Mouse (Mus musculus) midbrain, embryonic 12.5 days (tissue): ENCODE data around the gene Clstn2. TPM values are rescaled to one million over a fixed set of nuclear protein-coding genes. Genes with fewer than 3 reads are reported as not detected.

ENCODE experiments used
- ATAC-seq: fragments of 200-750 bp; cut with Nextera tagmentation; 2 replicates; pipeline ENCODE4 v1.8.0; 2017; ENCODE audit warnings: low read depth, moderate TSS enrichment, moderate library complexity; ENCODE audit not compliant: low FRiP score
- H3K27ac ChIP-seq: fragments of 300-500 bp; sonication (generic); replicated peaks from 2 replicates; pipeline ENCODE4 v1.5.1; 2016; ENCODE audit warnings: mild to moderate bottlenecking
- H3K27me3 ChIP-seq: fragments of 300-500 bp; sonication (generic); 2 replicates; pipeline ENCODE4 v1.6.1; 2016; ENCODE audit warnings: mild to moderate bottlenecking
- H3K36me3 ChIP-seq: fragments of 300-500 bp; sonication (generic); 2 replicates; pipeline ENCODE4 v1.6.1; 2016
- H3K4me1 ChIP-seq: fragments of 300-500 bp; sonication (generic); 2 replicates; pipeline ENCODE4 v1.6.1; 2016
- H3K4me2 ChIP-seq: fragments of 300-500 bp; sonication (generic); replicated peaks from 2 replicates; pipeline ENCODE4 v1.6.1; 2016; ENCODE audit warnings: mild to moderate bottlenecking, moderate library complexity
- H3K4me3 ChIP-seq: fragments of 300-500 bp; sonication (generic); 2 replicates; pipeline ENCODE4 v1.5.1; 2016; ENCODE audit warnings: mild to moderate bottlenecking
- H3K9ac ChIP-seq: fragments of 300-500 bp; sonication (generic); replicated peaks from 2 replicates; pipeline ENCODE4 v1.6.1; 2016; ENCODE audit warnings: mild to moderate bottlenecking, moderate library complexity
- H3K9me3 ChIP-seq: fragments of 300-500 bp; sonication (generic); 2 replicates; pipeline ENCODE4 v1.6.1; 2016; ENCODE audit warnings: mild to moderate bottlenecking
- WGBS: fragments of 180-500 bp; shearing (Covaris S2); methylation state at CpG from one replicate; pipeline ENCODE4 v1.1.7; 2016; 5-methylcytosine and 5-hydroxymethylcytosine counted together
- polyA plus RNA-seq: library from polyadenylated mRNA; unstranded; fragments of >200 nt; fragmentation: Nextera tagmentation; extraction: Ambion mirVana; gene quantifications from 2 replicates; pipeline ENCODE4 v1.2.1, GENCODE M21; 2016

The Clstn2 gene
- polyA plus RNA-seq, 1 experiment from 2014 or later: 3.4 TPM

DNA sequence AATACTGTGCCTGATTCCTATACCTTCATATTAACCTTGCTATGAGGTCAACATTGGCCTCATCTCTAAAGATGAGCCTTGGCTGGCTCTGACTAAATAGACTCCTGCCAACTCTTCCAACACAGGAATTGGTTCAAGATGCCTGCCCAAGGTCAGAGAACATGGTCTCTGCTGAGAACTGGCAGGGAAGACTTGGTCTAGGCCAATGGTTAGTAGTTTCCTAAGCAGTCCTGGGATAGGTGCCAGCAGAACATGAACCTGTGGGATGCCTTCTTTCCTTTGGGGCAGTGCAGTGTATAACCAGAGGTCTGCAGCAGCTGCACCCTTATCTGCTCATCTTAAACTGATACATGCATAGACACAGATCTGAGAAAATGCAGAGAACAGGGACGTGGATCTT, 505.7 kb downstream of the Clstn2 start:
- H3K9ac ChIP-seq: no peak overlapping the region
- WGBS: 94% methylated on average over 1 of the region's 1 CpGs
- no peaks in the 10 kb centered on the region for H3K9me3 ChIP-seq
- no peak overlapping the region for H3K4me2 ChIP-seq
- no peaks in the 10 kb centered on the region for H3K4me1 ChIP-seq
- H3K4me3 ChIP-seq: no peak overlapping the region
- H3K27ac ChIP-seq: no peak overlapping the region
- no peak for ATAC-seq
- no peaks in the 10 kb centered on the region for H3K36me3 ChIP-seq
- no peaks in the 10 kb centered on the region for H3K27me3 ChIP-seq

DNA sequence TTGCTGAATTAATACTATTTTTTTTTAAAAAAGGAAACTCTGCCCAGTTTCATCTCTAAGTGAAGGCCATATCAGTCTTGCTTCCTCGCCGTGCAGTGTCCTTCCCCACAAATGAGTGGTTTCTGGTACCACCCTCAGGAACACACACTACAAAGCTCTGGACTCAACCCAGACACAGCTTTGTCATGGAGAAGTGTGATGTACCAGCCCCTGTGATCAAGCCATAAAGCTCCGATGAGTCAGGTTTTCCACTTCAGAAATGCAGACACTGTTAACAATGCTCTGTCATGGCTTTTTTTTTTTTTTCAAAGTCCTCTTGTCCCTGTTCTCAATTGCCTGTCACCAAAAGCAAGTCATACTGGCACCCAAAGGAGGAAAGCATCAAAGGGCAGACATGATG, 507.4 kb downstream of the Clstn2 start:
- 93% methylated on average over 3 of the region's 3 CpGs for WGBS
- no peaks in the 10 kb centered on the region for H3K9me3 ChIP-seq
- no peak for ATAC-seq

GRCm38 (mm10) chr9:97524861-97525260, 508.1 kb downstream of the Clstn2 start:
- WGBS: 84% methylated on average over 3 of the region's 3 CpGs
- Histone ChIP-seq H3K9ac (no peak overlapping the region), H3K4me1 (no peaks in the 10 kb centered on the region), H3K4me2 (no peak overlapping the region), H3K4me3 (no peak overlapping the region), H3K9me3 (no peaks in the 10 kb centered on the region), H3K27me3 (no peaks in the 10 kb centered on the region), H3K36me3 (no peaks in the 10 kb centered on the region), H3K27ac (no peak overlapping the region)
- ATAC-seq: no peak

More for the DNA sequence above, 507.4 kb downstream of the Clstn2 start:
- H3K27ac ChIP-seq: no peak overlapping the region
- no peaks in the 10 kb centered on the region for H3K27me3 ChIP-seq
- no peak overlapping the region for H3K9ac ChIP-seq
- no peaks in the 10 kb centered on the region for H3K4me1 ChIP-seq
- H3K4me2 ChIP-seq: no peak overlapping the region
- no peak overlapping the region for H3K4me3 ChIP-seq
- H3K36me3 ChIP-seq: no peaks in the 10 kb centered on the region

- Histone ChIP-seq H3K4me2 (no peak overlapping the region), H3K9me3 (no peaks in the 10 kb centered on the region), H3K27me3 (no peaks in the 10 kb centered on the region), H3K36me3 (no peaks in the 10 kb centered on the region), H3K9ac (no peak overlapping the region), H3K27ac (no peak overlapping the region), H3K4me1 (no peaks in the 10 kb centered on the region), H3K4me3 (no peak overlapping the region)
- ATAC-seq: no peak
- 93% methylated on average over 3 of the region's 3 CpGs for WGBS
Observed at GRCm38 (mm10) chr9:97520771-97521170, 512.2 kb downstream of the Clstn2 start.

- Histone ChIP-seq H3K27ac (no peak overlapping the region), H3K27me3 (no peaks in the 10 kb centered on the region), H3K4me3 (no peak overlapping the region), H3K9ac (no peak overlapping the region), H3K4me1 (no peaks in the 10 kb centered on the region), H3K9me3 (no peaks in the 10 kb centered on the region), H3K4me2 (no peak overlapping the region), H3K36me3 (no peaks in the 10 kb centered on the region)
- ATAC-seq: no peak
- 68% methylated on average over 3 of the region's 3 CpGs for WGBS
Observed at GRCm38 (mm10) chr9:97517006-97517405, 516.0 kb downstream of the Clstn2 start.

DNA sequence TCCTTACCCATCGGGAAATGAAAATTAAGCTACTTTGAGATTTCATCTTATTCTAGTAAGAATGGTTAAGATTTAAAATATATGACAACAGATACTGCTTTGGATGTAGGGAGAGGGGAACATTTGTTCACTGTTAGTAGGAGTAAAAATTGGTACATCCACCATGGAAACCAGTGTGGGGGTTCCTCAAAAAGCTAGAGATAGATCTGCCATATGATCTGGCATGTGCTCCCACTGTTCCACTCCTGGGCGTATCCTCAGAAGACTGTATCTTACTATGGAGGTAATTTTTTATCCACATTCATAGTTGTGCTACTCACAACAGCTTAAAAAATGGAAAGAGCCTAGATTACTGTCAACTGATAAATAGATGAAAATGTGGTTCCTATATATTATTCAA, 518.3 kb downstream of the Clstn2 start:
- Histone ChIP-seq H3K4me1 (no peaks in the 10 kb centered on the region), H3K4me3 (no peak overlapping the region), H3K27me3 (no peaks in the 10 kb centered on the region), H3K9me3 (no peaks in the 10 kb centered on the region), H3K9ac (no peak overlapping the region), H3K27ac (no peak overlapping the region), H3K36me3 (no peaks in the 10 kb centered on the region), H3K4me2 (no peak overlapping the region)
- ATAC-seq: no peak
- WGBS: 97% methylated on average over 2 of the region's 2 CpGs

DNA sequence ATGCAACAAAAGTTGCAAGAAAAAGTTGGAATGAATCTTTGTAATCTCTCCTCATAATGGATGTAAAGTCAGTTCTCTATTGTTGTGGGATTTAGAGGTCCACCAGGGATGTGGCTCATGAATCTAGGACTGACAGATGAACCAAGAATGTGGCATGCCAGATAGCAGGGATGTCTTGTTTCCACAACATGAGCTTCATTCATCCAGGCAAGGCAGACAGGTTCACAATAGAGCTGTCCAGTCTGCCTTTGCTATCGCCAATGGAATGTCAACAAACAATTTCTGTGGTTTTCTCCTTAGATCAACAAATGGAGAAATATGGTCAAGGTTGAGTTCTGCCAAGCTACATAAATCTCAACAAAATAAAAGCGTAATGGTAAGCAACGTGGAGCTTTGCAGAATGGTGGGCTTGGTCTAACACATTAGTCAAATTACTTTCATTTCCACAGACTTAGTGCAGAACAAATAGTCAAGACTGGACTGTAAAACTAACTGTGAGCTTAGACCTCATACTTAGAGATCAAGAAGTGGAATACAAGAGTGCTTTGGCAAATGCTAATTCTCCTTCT, 520.6 kb downstream of the Clstn2 start:
- no peaks in the 10 kb centered on the region for H3K9me3 ChIP-seq
- WGBS: 80% methylated on average over 3 of the region's 3 CpGs
- H3K4me2 ChIP-seq: no peak overlapping the region
- no peak overlapping the region for H3K4me3 ChIP-seq
- no peak overlapping the region for H3K27ac ChIP-seq
- no peaks in the 10 kb centered on the region for H3K36me3 ChIP-seq
- ATAC-seq: no peak
- H3K4me1 ChIP-seq: no peaks in the 10 kb centered on the region
- no peak overlapping the region for H3K9ac ChIP-seq
- no peaks in the 10 kb centered on the region for H3K27me3 ChIP-seq

DNA sequence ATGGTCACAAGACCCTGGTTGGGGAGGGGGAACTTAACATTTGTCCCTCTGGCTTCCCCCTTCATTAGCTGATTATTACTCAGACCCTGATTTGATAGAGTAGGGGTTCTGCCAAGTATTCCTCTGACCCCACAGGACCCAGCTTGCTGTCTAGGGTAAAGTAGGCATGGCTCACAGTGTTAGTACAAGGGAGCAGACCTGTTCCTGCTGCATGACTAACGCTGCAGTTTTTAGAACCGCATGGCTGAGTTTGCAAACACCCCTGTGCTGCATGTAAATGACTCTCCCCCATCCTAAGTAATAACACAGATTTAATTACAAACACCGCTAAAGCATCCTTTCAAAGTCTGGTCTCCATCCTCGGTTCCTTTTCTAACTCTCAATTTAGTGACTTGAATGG, 531.6 kb downstream of the Clstn2 start:
- WGBS: 67% methylated on average over 4 of the region's 4 CpGs
- H3K4me1 ChIP-seq: no peaks in the 10 kb centered on the region
- H3K4me3 ChIP-seq: no peak overlapping the region
- no peaks in the 10 kb centered on the region for H3K36me3 ChIP-seq
- no peaks in the 10 kb centered on the region for H3K27me3 ChIP-seq
- no peaks in the 10 kb centered on the region for H3K9me3 ChIP-seq
- no peak for ATAC-seq
- no peak overlapping the region for H3K27ac ChIP-seq
- H3K9ac ChIP-seq: no peak overlapping the region
- H3K4me2 ChIP-seq: no peak overlapping the region

DNA sequence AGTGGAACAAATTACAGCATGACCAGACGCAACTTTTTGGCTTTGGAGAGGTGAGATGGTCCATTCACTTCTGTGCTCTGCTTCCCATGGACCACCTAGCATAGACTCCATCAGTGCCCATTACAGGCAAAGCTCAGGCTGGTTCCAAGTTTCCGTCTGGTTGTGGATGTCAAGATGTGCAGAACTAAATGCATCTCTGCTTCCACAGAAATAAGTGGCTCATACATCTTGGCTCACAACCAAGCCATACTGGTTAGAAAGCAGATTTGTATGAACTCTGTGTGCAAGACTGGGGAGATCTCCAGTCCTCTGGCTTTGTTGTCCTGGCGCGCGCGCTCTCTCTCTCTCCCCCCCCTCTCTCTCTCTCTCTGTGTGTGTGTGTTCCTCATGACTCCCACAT, 537.9 kb downstream of the Clstn2 start:
- 94% methylated on average over 6 of the region's 6 CpGs for WGBS
- 0 out of 2 replicates have a peak, but pooled peaks cover 2% of the 10 kb centered on the region for H3K4me1 ChIP-seq
- no peak overlapping the region for H3K4me2 ChIP-seq
- H3K36me3 ChIP-seq: no peaks in the 10 kb centered on the region
- H3K9ac ChIP-seq: no peak overlapping the region
- H3K27me3 ChIP-seq: no peaks in the 10 kb centered on the region
- no peaks in the 10 kb centered on the region for H3K9me3 ChIP-seq
- H3K4me3 ChIP-seq: no peak overlapping the region
- no peak overlapping the region for H3K27ac ChIP-seq
- ATAC-seq: no peak

DNA sequence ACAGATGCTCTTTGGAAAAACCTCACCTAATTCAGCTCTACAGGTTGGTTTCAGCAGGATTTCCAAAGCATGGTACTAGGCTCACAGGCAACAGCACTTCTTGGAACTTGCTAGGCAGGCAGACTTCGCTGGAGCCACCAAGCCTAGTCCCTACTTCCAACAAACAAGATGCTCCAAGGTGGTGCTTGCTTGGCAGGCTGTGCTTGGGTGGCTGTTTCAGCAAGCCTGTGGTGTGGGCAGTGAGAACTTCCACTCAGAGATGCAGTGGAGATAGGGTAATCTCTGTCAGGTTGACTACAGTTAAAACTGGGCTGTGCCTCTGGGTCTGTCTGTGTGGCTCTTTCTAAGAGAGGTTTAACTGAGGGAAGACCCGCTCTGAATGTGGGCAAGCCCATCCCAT, 541.4 kb downstream of the Clstn2 start:
- H3K27ac ChIP-seq: no peak overlapping the region
- H3K4me1 ChIP-seq: 0 out of 2 replicates have a peak, but pooled peaks cover 2% of the 10 kb centered on the region
- no peak for ATAC-seq
- H3K9me3 ChIP-seq: no peaks in the 10 kb centered on the region
- no peak overlapping the region for H3K4me3 ChIP-seq
- H3K9ac ChIP-seq: no peak overlapping the region
- no peak overlapping the region for H3K4me2 ChIP-seq
- WGBS: 90% methylated on average over 2 of the region's 2 CpGs
- no peaks in the 10 kb centered on the region for H3K36me3 ChIP-seq
- no peaks in the 10 kb centered on the region for H3K27me3 ChIP-seq

DNA sequence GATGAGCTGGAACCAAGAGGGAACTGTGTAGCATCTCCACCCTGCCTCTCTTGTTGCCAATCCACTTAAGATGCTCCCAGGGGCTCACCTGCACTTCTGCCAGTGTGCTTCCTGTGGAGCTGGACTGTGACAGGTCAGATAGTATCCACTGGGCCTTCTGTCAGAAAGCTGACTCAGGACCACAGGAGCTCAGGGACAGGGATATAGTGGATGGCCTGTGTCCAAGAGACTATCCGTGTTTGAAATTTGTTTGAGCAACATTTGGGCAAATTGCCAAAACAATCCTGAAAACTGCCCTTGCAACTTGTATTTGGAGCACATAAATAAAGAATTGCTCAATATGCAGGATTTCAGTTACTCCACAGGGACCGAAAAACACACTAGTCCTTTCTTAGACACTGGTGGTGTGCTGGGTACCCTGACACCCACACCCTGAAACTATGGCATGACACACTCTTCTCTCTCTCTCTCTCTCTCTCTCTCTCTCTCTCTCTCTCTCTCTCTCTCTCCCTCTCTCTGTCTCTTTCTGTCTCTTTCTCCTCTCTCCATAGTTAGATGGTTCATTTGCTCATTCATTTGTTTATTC, 542.3 kb downstream of the Clstn2 start:
- 0 out of 2 replicates have a peak, but pooled peaks cover 2% of the 10 kb centered on the region for H3K4me1 ChIP-seq
- H3K27ac ChIP-seq: no peak overlapping the region
- H3K9me3 ChIP-seq: no peaks in the 10 kb centered on the region
- no peak overlapping the region for H3K4me3 ChIP-seq
- no peaks in the 10 kb centered on the region for H3K36me3 ChIP-seq
- H3K27me3 ChIP-seq: no peaks in the 10 kb centered on the region
- H3K4me2 ChIP-seq: no peak overlapping the region
- WGBS: 82% methylated on average over 2 of the region's 2 CpGs
- H3K9ac ChIP-seq: no peak overlapping the region
- no peak for ATAC-seq

GRCm38 (mm10) chr9:97486826-97487225, 546.2 kb downstream of the Clstn2 start:
- Histone ChIP-seq H3K4me2 (no peak overlapping the region), H3K4me3 (no peak overlapping the region), H3K27ac (no peak overlapping the region), H3K27me3 (no peaks in the 10 kb centered on the region), H3K4me1 (no peaks in the 10 kb centered on the region), H3K36me3 (no peaks in the 10 kb centered on the region), H3K9me3 (no peaks in the 10 kb centered on the region), H3K9ac (no peak overlapping the region)
- 84% methylated on average over 7 of the region's 7 CpGs for WGBS
- no peak for ATAC-seq

DNA sequence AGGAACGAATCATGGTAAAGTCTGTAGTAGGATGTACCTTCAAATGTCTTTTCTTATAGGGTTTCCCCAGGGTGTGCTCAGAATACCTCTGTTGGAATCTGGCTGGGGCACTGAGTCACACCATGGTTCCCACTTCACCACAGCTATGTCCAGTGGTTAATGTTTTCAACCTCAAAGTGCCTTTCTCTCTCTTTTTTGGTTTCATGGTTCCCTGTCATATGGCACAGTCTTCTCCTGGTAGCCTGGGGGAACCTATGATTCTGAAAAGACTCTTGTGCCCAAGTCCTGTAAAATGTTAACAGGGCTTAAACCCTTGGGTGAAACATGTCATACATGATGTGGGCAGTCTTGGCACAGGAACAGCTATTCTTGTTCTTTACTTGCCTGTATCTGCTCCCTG, 551.8 kb downstream of the Clstn2 start:
- Histone ChIP-seq H3K27me3 (no peaks in the 10 kb centered on the region), H3K36me3 (no peaks in the 10 kb centered on the region), H3K4me3 (no peak overlapping the region), H3K27ac (no peak overlapping the region), H3K9me3 (no peaks in the 10 kb centered on the region), H3K4me1 (peaks cover 4% of the 10 kb centered on the region; the same call in 1 of the 2 replicates), H3K4me2 (no peak overlapping the region), H3K9ac (no peak overlapping the region)
- 69% methylated on average over 1 of the region's 1 CpGs for WGBS
- no peak for ATAC-seq
